Mouse (Mus musculus) forebrain, postnatal 0 days (tissue): Measurements from ENCODE around the gene F3. TPM values are rescaled to one million over a fixed set of nuclear protein-coding genes. Genes with fewer than 3 reads are reported as not detected.

ENCODE experiments used
- ATAC-seq: fragments of 200-750 bp; cut with Nextera tagmentation; 2 replicates; pipeline ENCODE4 v1.8.0; 2017; ENCODE audit warnings: mild to moderate bottlenecking, moderate library complexity
- DNase-seq: peaks from one replicate; pipeline ENCODE4 v3.0.0-alpha.2; 2015
- H3K27ac ChIP-seq: fragments of 300-500 bp; sonication (generic); 2 replicates; pipeline ENCODE4 v1.5.1; 2014; ENCODE audit warnings: low read depth, mild to moderate bottlenecking, antibody characterized with exemption, low read length, moderate library complexity, mixed read lengths
- H3K27me3 ChIP-seq: fragments of 300-500 bp; sonication (generic); 2 replicates; pipeline ENCODE4 v1.6.1; 2014; ENCODE audit warnings: mild to moderate bottlenecking, low read length, mixed read lengths; ENCODE audit not compliant: insufficient read depth
- H3K36me3 ChIP-seq: fragments of 300-500 bp; sonication (generic); 2 replicates; pipeline ENCODE4 v1.6.1; 2014; ENCODE audit warnings: mild to moderate bottlenecking, moderate library complexity; ENCODE audit not compliant: insufficient read depth
- H3K4me1 ChIP-seq: fragments of 300-500 bp; sonication (generic); 2 replicates; pipeline ENCODE4 v1.6.1; 2014; ENCODE audit warnings: antibody characterized with exemption; ENCODE audit not compliant: insufficient read depth
- H3K4me2 ChIP-seq: fragments of 300-500 bp; sonication (generic); 2 replicates; pipeline ENCODE4 v1.6.1; 2014; ENCODE audit warnings: low read depth, mild to moderate bottlenecking, moderate library complexity
- H3K4me3 ChIP-seq: fragments of 300-500 bp; sonication (generic); 2 replicates; pipeline ENCODE4 v1.5.1; 2014; ENCODE audit warnings: low read depth, low read length, mixed read lengths
- H3K9ac ChIP-seq: fragments of 300-500 bp; sonication (generic); 2 replicates; pipeline ENCODE4 v1.6.1; 2014; ENCODE audit warnings: mild to moderate bottlenecking
- H3K9me3 ChIP-seq: fragments of 300-500 bp; sonication (generic); 2 replicates; pipeline ENCODE4 v1.6.1; 2016; ENCODE audit warnings: low read length
- CTCF ChIP-seq: sonication (generic); IDR thresholded peaks from 2 replicates; pipeline ENCODE4 v1.5.1; 2016; ENCODE audit warnings: antibody characterized with exemption, control low read depth, low read depth
- WGBS: fragments of 180-500 bp; shearing (Covaris S2); extraction: QIAGEN DNeasy Blood & Tissue Kit; methylation state at CpG from one replicate; pipeline ENCODE4 v1.1.7; 2014; 5-methylcytosine and 5-hydroxymethylcytosine counted together
- polyA plus RNA-seq: library from polyadenylated mRNA; unstranded; fragments of >200 nt; fragmentation: Nextera tagmentation; extraction: Ambion mirVana; gene quantifications from 2 replicates; pipeline ENCODE4 v1.2.1, GENCODE M21; 2015
- total RNA-seq: library from RNA; depleted of rRNA; stranded (reverse); fragments of >200 nt; gene quantifications from 2 replicates; pipeline ENCODE4 v1.2.3, GENCODE M21; 2014; rRNA removed

Gene F3
- total RNA-seq (9.7 and 11.5 TPM in 2 replicates), polyA plus RNA-seq (13.4 and 14.2 TPM in 2 replicates)

DNA sequence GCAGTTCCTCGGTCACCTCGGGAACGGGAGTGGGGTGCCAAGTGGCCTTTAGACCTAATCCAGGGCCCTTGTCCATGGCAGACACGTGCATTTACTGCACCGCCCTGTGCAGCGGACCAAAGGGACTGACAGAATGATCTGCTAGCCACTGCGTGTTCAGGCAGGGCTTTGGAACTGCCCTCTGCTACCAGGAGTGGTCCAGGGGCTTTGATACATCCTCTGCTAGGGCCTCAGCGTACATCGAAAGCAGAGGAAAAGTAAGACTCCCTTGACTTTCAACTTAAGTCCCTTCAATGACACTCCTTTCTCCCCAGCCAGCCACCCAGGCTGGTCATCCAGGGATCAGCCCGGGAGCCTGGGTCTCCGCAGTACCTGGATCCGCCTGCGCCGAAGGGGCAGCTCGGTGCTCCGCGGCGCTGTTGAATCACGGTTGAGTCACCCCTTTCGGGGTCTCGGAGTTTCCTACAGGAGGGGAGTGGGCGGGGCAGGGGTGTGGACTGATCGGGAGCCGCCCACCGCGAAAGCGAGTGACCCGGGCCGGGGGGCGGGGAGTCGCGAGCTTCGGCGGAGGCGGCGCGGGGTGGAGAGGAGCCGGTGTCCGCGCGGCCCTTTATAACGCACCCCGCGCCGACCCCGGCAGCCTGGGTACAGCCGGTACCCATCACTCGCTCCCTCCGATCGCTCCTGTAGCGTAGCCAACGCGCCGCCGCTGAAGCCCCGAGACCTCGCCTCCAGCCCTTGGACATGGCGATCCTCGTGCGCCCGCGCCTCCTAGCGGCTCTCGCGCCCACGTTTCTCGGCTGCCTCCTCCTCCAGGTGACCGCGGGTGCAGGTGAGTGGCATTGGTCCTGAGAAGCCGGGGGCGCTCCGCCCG, at the start of gene F3:
Gene F3, plus strand, starts transcription at position 567 of the 874 bp plus-strand sequence.
- peaks cover 22% of the 10 kb centered on the region for H3K4me1 ChIP-seq
- H3K4me3 ChIP-seq, result peak within 1 kb of the TSS; percentile 79
- H3K9ac ChIP-seq, result peak within 1 kb of the TSS; percentile 75
- TF ChIP-seq CTCF, result peak; percentile 76
- H3K27ac ChIP-seq, result peak within 1 kb of the TSS; percentile 66
- no peaks in the 10 kb centered on the region for H3K9me3 ChIP-seq
- peak; percentile 76 for DNase-seq
- no peaks in the 10 kb centered on the region for H3K27me3 ChIP-seq
- peak within 1 kb of the TSS; percentile 94 for H3K4me2 ChIP-seq
- no peaks in the 10 kb centered on the region for H3K36me3 ChIP-seq
- ATAC-seq, result peak; percentile 81
- WGBS, result 1% methylated on average over 72 of the region's 73 CpGs

- Histone ChIP-seq H3K36me3 (no peaks in the 10 kb centered on the region), H3K4me2 (no peak overlapping the region), H3K27me3 (no peaks in the 10 kb centered on the region), H3K27ac (no peak overlapping the region), H3K4me3 (no peak overlapping the region), H3K4me1 (no peaks in the 10 kb centered on the region), H3K9me3 (no peaks in the 10 kb centered on the region), H3K9ac (no peak overlapping the region)
- TF ChIP-seq CTCF, result no peak
- ATAC-seq (no peak), DNase-seq (no peak)
- WGBS, result 37% methylated on average over 4 of the region's 4 CpGs
These were observed 44.4 kb upstream of the F3 start for GRCm38 (mm10) chr3:121678935-121679334.

DNA sequence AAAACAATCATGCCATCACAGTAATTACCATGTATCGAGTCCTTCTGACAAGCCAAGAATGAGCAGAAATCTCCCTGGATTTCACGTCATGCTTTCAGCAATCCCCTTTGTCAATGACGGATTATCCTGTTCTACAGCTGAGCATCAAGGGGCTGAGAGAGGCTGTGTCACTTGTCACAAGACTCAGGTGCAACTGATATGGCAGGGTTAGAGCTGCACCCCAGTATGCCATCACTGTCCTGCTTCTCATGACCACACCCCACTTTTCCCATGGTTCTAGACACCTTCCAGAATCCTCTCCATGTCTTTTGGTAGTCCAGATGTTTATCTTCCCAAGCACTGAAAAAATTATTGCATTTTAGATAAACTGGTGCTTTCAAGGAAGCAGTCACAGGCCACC, 43.9 kb upstream of the F3 start:
- H3K27me3 ChIP-seq, result no peaks in the 10 kb centered on the region
- no peaks in the 10 kb centered on the region for H3K9me3 ChIP-seq
- H3K4me2 ChIP-seq, result no peak overlapping the region
- no peak for DNase-seq
- WGBS, result 27% methylated on average over 3 of the region's 3 CpGs
- H3K27ac ChIP-seq, result no peak overlapping the region
- no peak overlapping the region for H3K9ac ChIP-seq
- H3K4me3 ChIP-seq, result no peak overlapping the region
- TF ChIP-seq CTCF, result no peak
- H3K4me1 ChIP-seq, result no peaks in the 10 kb centered on the region
- H3K36me3 ChIP-seq, result no peaks in the 10 kb centered on the region
- no peak for ATAC-seq

DNA sequence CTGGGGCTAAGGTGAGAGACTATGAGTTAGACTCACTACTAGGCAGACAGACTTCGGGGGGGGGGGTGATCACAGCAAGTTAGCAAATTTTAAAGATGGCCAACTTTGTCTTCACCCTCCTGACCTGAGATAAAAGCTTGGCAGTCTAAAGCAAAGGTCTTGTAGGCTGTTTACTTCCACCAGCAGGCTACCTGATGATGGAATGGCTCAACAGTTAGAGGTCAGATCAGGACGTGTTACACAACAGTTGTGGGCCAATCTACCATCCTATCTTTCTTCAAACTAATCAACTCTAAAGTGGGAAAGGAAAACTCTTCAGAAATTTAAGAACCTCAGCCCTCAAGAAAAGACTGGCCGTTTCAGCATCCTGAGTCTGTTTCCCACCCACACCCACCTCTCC, 43.1 kb upstream of the F3 start:
- Histone ChIP-seq H3K36me3 (no peaks in the 10 kb centered on the region), H3K9me3 (no peaks in the 10 kb centered on the region), H3K4me1 (no peaks in the 10 kb centered on the region), H3K4me2 (no peak overlapping the region), H3K27ac (no peak overlapping the region), H3K27me3 (no peaks in the 10 kb centered on the region), H3K4me3 (no peak overlapping the region), H3K9ac (no peak overlapping the region)
- 86% methylated on average over 3 of the region's 3 CpGs for WGBS
- ATAC-seq (no peak), DNase-seq (no peak)
- no peak for TF ChIP-seq CTCF

GRCm38 (mm10) chr3:121682439-121683411, 40.6 kb upstream of the F3 start:
- no peak overlapping the region for H3K9ac ChIP-seq
- no peaks in the 10 kb centered on the region for H3K36me3 ChIP-seq
- no peaks in the 10 kb centered on the region for H3K27me3 ChIP-seq
- H3K9me3 ChIP-seq, result no peaks in the 10 kb centered on the region
- H3K4me1 ChIP-seq, result no peaks in the 10 kb centered on the region
- WGBS, result 88% methylated on average over 10 of the region's 10 CpGs
- no peak for TF ChIP-seq CTCF
- no peak for ATAC-seq
- no peak overlapping the region for H3K4me3 ChIP-seq
- H3K27ac ChIP-seq, result no peak overlapping the region
- H3K4me2 ChIP-seq, result no peak overlapping the region
- no peak for DNase-seq

GRCm38 (mm10) chr3:121684552-121684951, 38.8 kb upstream of the F3 start:
- DNase-seq (no peak), ATAC-seq (no peak)
- Histone ChIP-seq H3K4me2 (no peak overlapping the region), H3K9ac (no peak overlapping the region), H3K4me3 (no peak overlapping the region), H3K27ac (no peak overlapping the region), H3K36me3 (no peaks in the 10 kb centered on the region), H3K27me3 (no peaks in the 10 kb centered on the region), H3K9me3 (no peaks in the 10 kb centered on the region), H3K4me1 (no peaks in the 10 kb centered on the region)
- 75% methylated on average over 4 of the region's 4 CpGs for WGBS
- no peak for TF ChIP-seq CTCF
